In genomic region chrX:36903115-36903768, GRCm38 (mm10) we compare ENCODE assay signal across 8 mouse cellular contexts. TPM values are rescaled to one million over a fixed set of nuclear protein-coding genes. Genes with fewer than 3 reads are reported as not detected.
DNase-seq lines count a peak whose midpoint lies in the region; ATAC-seq lines count a peak whose summit lies in the region.

No protein-coding gene starts in this region.

- WGBS in hindbrain, embryonic 11.5 days, result 11% methylated on average over 24 of the region's 32 CpGs

- H3K4me2 ChIP-seq in hindbrain, embryonic 11.5 days (replicated peaks; ENCODE audit: low read depth, low read length), result peak overlapping the region; percentile 47

- H3K4me3 ChIP-seq in hindbrain, embryonic 11.5 days (ENCODE audit: low read depth, low read length), result peak overlapping the region; percentile 54

- peak overlapping the region; percentile 78 for H3K27ac ChIP-seq in hindbrain, embryonic 11.5 days (ENCODE audit: low read depth, low read length)

- peak; percentile 92 for ATAC-seq in frontal cortex, adult (ENCODE audit: low TSS enrichment)
- peak; percentile 93 for ATAC-seq in hindbrain, embryonic 11.5 days (ENCODE audit: low FRiP score)

- no peaks in the 10 kb centered on the region for H3K27me3 ChIP-seq in hindbrain, embryonic 11.5 days (ENCODE audit: control insufficient read depth, insufficient read depth, low read length)

- DNase-seq in MN1 (ENCODE audit: low spot score), result peak; percentile 91
- DNase-seq in cerebellum, adult 9-10 months, result peak; percentile 95
- peak; percentile 92 for DNase-seq in hindbrain, embryonic 11.5 days (ENCODE audit: low spot score)
- peak; percentile 89 to 93 for DNase-seq in layer of hippocampus, postnatal 10 days (ENCODE audit: low spot score in 2 of 2)
- peak; percentile 95 for DNase-seq in lung, postnatal 10 days
- DNase-seq in ovary, postnatal 36 days (ENCODE audit: low spot score), result peak; percentile 89
- peak; percentile 93 for DNase-seq in thymus, postnatal 25 days

- H3K9me3 ChIP-seq in hindbrain, embryonic 11.5 days (ENCODE audit: control insufficient read depth, low read length), result no peaks in the 10 kb centered on the region

- peak overlapping the region; percentile 68 for H3K9ac ChIP-seq in hindbrain, embryonic 11.5 days (ENCODE audit: low read depth, low read length)

- H3K36me3 ChIP-seq in hindbrain, embryonic 11.5 days (ENCODE audit: control insufficient read depth, insufficient read depth, low read length), result no peaks in the 10 kb centered on the region

- H3K4me1 ChIP-seq in hindbrain, embryonic 11.5 days (replicated peaks; ENCODE audit: control insufficient read depth, insufficient read depth, low read length), result no peaks in the 10 kb centered on the region

RNA-seq across cellular contexts. Expression of gene Nkrf, which starts 0.5 kb away (rescaled TPM):
- 7.9 and 8.4 TPM in 2 replicates for polyA plus RNA-seq in hindbrain, embryonic 11.5 days (2014; fragmentation: Nextera tagmentation; extraction: Ambion mirVana)
- 10 to 100 TPM; 28.3 to 31.2 TPM for total RNA-seq in layer of hippocampus, postnatal 10 days (2021)

RNA-seq across cellular contexts. Expression of gene C330007P06Rik, which starts 29.3 kb away (rescaled TPM):
- polyA plus RNA-seq in hindbrain, embryonic 11.5 days (2014; fragmentation: Nextera tagmentation; extraction: Ambion mirVana), result 38.9 and 41.4 TPM in 2 replicates
- total RNA-seq in layer of hippocampus, postnatal 10 days (2021), result 10 to 100 TPM; 31.5 to 32.3 TPM

RNA-seq across cellular contexts. Expression of gene Ube2a, which starts 29.5 kb away (rescaled TPM):
- polyA plus RNA-seq in hindbrain, embryonic 11.5 days (2014; fragmentation: Nextera tagmentation; extraction: Ambion mirVana), result 123 and 138 TPM in 2 replicates
- 10 to 100 TPM; 56.7 to 60.6 TPM for total RNA-seq in layer of hippocampus, postnatal 10 days (2021)

Comparison
In these comparisons a context has a peak if more than half of its experiments do, and no peak if none do; other contexts are left out.
1. Peak in every context shown above with its lines: DNase-seq, ATAC-seq, H3K4me3 ChIP-seq and H3K27ac ChIP-seq.